Mouse (Mus musculus) neural tube, embryonic 14.5 days (tissue): Measurements from ENCODE around the gene Zfhx2. TPM values are rescaled to one million over a fixed set of nuclear protein-coding genes. Genes with fewer than 3 reads are reported as not detected.
A peak's percentile ranks its signal among the peaks of the same experiment; 100 is the strongest.

Source experiments
- ATAC-seq: fragments of 200-750 bp; cut with Nextera tagmentation; 2 replicates; pipeline ENCODE4 v1.8.0; 2017; ENCODE audit warnings: low read depth, mild to moderate bottlenecking, moderate TSS enrichment, moderate library complexity
- H3K27ac ChIP-seq: fragments of 300-500 bp; sonication (generic); 2 replicates; pipeline ENCODE4 v1.5.1; 2014; ENCODE audit warnings: low read depth, mild to moderate bottlenecking, control low read depth, low read length, moderate library complexity, mixed read lengths
- H3K27me3 ChIP-seq: fragments of 300-500 bp; sonication (generic); 2 replicates; pipeline ENCODE4 v1.6.1; 2014; ENCODE audit warnings: low read length; ENCODE audit not compliant: control insufficient read depth, insufficient read depth
- H3K36me3 ChIP-seq: fragments of 300-500 bp; sonication (generic); 2 replicates; pipeline ENCODE4 v1.6.1; 2014; ENCODE audit warnings: low read length, mixed read lengths; ENCODE audit not compliant: control insufficient read depth, insufficient read depth
- H3K4me1 ChIP-seq: fragments of 300-500 bp; sonication (generic); 2 replicates; pipeline ENCODE4 v1.6.1; 2014; ENCODE audit warnings: low read length; ENCODE audit not compliant: control insufficient read depth, insufficient read depth
- H3K4me2 ChIP-seq: fragments of 300-500 bp; sonication (generic); 2 replicates; pipeline ENCODE4 v1.6.1; 2014; ENCODE audit warnings: mild to moderate bottlenecking, low read depth, low read length, control low read depth
- H3K4me3 ChIP-seq: fragments of 300-500 bp; sonication (generic); 2 replicates; pipeline ENCODE4 v1.5.1; 2014; ENCODE audit warnings: low read depth, low read length, control low read depth, mixed read lengths
- H3K9ac ChIP-seq: fragments of 300-500 bp; sonication (generic); replicated peaks from 2 replicates; pipeline ENCODE4 v1.6.1; 2014; ENCODE audit warnings: low read depth, mild to moderate bottlenecking, control low read depth, low read length, mixed read lengths
- H3K9me3 ChIP-seq: fragments of 300-500 bp; sonication (generic); 2 replicates; pipeline ENCODE4 v1.6.1; 2016; ENCODE audit warnings: low read length; ENCODE audit not compliant: control insufficient read depth
- WGBS: fragments of 180-500 bp; shearing (Covaris S2); extraction: QIAGEN DNeasy Blood & Tissue Kit; methylation state at CpG from one replicate; pipeline ENCODE4 v1.1.7; 2014; 5-methylcytosine and 5-hydroxymethylcytosine counted together
- polyA plus RNA-seq: library from polyadenylated mRNA; unstranded; fragments of >200 nt; fragmentation: Nextera tagmentation; extraction: Ambion mirVana; gene quantifications from 2 replicates; pipeline ENCODE4 v1.2.1, GENCODE M21; 2014

Gene Zfhx2
- polyA plus RNA-seq, 1 experiment from 2014 or later = 27.3 TPM

DNA sequence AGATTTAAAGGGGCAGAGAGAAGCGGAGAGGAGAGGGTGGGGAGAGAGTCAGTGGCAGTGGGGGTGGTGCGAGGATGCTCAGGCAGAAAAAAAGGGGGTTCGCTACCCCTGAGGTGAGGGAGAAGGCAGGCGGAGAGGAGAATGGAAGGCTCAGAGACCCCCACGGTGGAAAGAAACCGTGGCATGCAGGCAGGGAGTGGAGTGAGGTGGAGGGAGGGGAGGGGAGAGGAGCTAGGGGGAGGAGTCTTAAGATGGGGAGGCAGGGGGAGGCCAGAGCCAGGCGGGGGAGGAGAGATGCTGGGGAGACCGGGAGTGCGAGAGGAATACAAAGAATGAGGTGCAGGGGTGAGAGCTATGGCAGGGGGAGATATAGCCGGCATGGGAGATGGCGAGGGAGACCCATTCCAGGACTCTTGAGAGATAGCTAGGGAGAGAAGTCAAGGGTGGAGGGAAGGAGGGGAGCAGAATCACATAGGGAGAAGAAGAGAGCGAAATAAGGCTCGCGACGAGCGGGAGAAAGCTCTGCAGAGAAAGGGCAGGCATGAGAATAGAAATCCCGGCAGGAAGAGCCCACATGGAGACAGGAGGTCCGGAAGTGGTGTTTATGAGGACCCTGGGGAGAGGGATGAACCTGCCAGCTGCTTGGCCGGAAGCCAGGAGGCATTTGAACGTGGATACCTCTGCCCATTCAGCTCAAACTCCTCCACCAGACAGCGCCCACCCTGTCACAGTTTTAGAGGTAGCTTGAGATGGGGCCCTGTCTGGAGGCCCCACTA, 24.5 kb upstream of the Zfhx2 start, which contains the start of gene Jph4:
Jph4 (minus strand) TSS at position 511 of the 776 bp plus-strand sequence.
- peaks cover 3% of the 10 kb centered on the region; the same call in 1 of the 2 replicates for H3K27me3 ChIP-seq
- H3K9me3 ChIP-seq = no peaks in the 10 kb centered on the region
- H3K4me3 ChIP-seq = peak within 1 kb of the TSS; percentile 52
- WGBS = 4% methylated on average over 21 of the region's 21 CpGs
- ATAC-seq = peak; percentile 63
- peak within 1 kb of the TSS; percentile 58 for H3K4me2 ChIP-seq
- H3K27ac ChIP-seq = peak within 1 kb of the TSS; percentile 83
- H3K36me3 ChIP-seq = peaks cover 4% of the 10 kb centered on the region; the same call in 1 of the 2 replicates
- peaks cover 9% of the 10 kb centered on the region; the same call in 1 of the 2 replicates for H3K4me1 ChIP-seq
- H3K9ac ChIP-seq = peak within 1 kb of the TSS; percentile 62

DNA sequence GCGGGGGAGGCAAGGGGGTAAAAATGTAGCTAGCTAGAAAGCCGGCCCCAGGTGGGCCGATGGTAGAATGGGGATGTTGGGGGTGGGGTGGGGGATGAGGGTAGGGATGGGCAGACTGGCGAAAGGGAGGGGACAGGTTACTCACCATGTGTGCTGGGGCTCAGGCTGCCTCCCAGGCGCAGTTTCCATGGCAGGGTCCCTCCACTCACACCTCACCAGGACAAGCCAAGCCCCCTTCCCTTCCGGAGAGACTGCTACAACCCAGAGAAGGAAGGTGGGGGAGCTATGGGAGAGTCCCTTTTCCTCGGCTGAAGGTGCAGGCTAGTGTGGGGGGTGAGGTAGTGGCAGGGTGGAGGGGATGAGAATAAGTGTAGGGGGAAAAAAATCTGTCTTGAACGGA, 23.7 kb upstream of the Zfhx2 start:
- Histone ChIP-seq H3K4me3 (peak overlapping the region; percentile 52), H3K4me2 (peak overlapping the region; percentile 58), H3K4me1 (peaks cover 9% of the 10 kb centered on the region; the same call in 1 of the 2 replicates), H3K36me3 (peaks cover 4% of the 10 kb centered on the region; the same call in 1 of the 2 replicates), H3K9me3 (no peaks in the 10 kb centered on the region), H3K27ac (peak overlapping the region; percentile 83), H3K9ac (peak overlapping the region; percentile 62), H3K27me3 (peaks cover 3% of the 10 kb centered on the region; the same call in 1 of the 2 replicates)
- 5% methylated on average over 8 of the region's 8 CpGs for WGBS
- peak; percentile 32 for ATAC-seq

- Histone ChIP-seq H3K4me3 (peak overlapping the region; percentile 52), H3K4me1 (peaks cover 9% of the 10 kb centered on the region; the same call in 1 of the 2 replicates), H3K27ac (peak overlapping the region; percentile 83), H3K9me3 (no peaks in the 10 kb centered on the region), H3K27me3 (peaks cover 3% of the 10 kb centered on the region; the same call in 1 of the 2 replicates), H3K9ac (peak overlapping the region; percentile 62), H3K36me3 (peaks cover 4% of the 10 kb centered on the region; the same call in 1 of the 2 replicates), H3K4me2 (peak overlapping the region; percentile 58)
- peak; percentile 50 for ATAC-seq
- WGBS = 1% methylated on average over 57 of the region's 78 CpGs
Measured at GRCm38 (mm10) chr14:55114759-55115701, 22.9 kb upstream of the Zfhx2 start.

GRCm38 (mm10) chr14:55113975-55114645, 22.0 kb upstream of the Zfhx2 start:
- H3K9me3 ChIP-seq = no peaks in the 10 kb centered on the region
- peak overlapping the region; percentile 52 for H3K4me3 ChIP-seq
- 15% methylated on average over 25 of the region's 26 CpGs for WGBS
- ATAC-seq = no peak
- H3K27ac ChIP-seq = no peak overlapping the region
- peak overlapping the region; percentile 58 for H3K4me2 ChIP-seq
- peaks cover 4% of the 10 kb centered on the region; the same call in 1 of the 2 replicates for H3K36me3 ChIP-seq
- H3K27me3 ChIP-seq = peaks cover 3% of the 10 kb centered on the region; the same call in 1 of the 2 replicates
- H3K9ac ChIP-seq = peak overlapping the region; percentile 62; the same call in 1 of the 2 replicates
- H3K4me1 ChIP-seq = peaks cover 15% of the 10 kb centered on the region

DNA sequence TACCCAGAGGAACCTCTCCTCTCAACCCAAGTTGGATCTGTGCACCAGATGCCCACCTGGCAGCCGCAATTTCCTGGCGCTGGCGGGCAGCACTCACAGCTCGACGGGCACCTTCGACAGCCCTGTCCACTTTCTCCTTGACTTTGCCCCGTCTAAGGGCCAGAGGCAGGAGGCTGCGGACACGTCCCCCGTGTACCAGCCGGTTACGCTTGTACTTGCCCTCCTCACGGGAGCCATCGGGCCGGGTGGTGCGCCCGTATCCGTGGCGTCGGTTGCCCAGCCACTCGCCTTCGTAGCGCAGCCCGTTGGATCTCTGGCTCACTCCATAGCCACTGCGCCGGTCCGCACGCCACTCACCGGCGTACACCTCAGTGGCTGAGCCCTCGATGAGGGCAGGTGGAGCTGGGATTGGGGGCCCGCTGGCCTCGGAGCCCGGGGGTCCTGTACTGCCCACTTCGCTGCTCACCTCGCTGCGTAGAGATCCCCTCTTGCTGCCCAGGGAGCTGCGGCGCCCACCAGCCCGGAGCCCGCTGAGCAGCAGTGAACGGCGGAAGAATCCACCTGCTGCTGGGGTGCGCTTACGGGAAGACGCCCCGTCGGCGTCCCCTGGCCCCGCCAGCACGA, 21.3 kb upstream of the Zfhx2 start:
- 80% methylated on average over 42 of the region's 51 CpGs for WGBS
- H3K36me3 ChIP-seq = peaks cover 4% of the 10 kb centered on the region; the same call in 1 of the 2 replicates
- H3K27me3 ChIP-seq = peaks cover 3% of the 10 kb centered on the region; the same call in 1 of the 2 replicates
- no peaks in the 10 kb centered on the region for H3K9me3 ChIP-seq
- H3K4me3 ChIP-seq = peak overlapping the region; percentile 52
- H3K4me1 ChIP-seq = peaks cover 21% of the 10 kb centered on the region
- no peak overlapping the region for H3K27ac ChIP-seq
- H3K4me2 ChIP-seq = peak overlapping the region; percentile 58
- H3K9ac ChIP-seq = no peak overlapping the region
- no peak for ATAC-seq

DNA sequence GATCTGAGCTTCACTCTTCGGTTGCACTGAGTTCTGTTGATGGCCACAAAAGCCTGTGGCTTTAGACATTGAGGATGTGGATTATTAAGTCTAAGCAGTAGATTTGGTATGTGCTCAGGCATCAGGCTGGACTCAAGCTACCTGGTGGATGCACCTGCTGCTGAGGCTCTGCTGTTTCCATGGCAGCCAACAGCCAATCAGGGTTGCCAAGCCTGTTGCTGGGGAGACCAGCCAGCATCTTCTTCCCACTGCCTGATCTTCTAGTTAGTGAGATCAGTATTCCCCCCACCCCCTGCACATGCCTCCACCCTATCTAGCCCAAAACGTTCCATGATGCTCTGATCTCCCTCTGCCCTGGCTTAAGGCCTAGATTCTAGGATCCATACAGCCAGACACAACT, 19.6 kb upstream of the Zfhx2 start:
- ATAC-seq = no peak
- Histone ChIP-seq H3K4me3 (no peak overlapping the region), H3K36me3 (peaks cover 4% of the 10 kb centered on the region; the same call in 1 of the 2 replicates), H3K9me3 (no peaks in the 10 kb centered on the region), H3K9ac (no peak overlapping the region), H3K4me1 (peaks cover 23% of the 10 kb centered on the region), H3K27me3 (peaks cover 3% of the 10 kb centered on the region; the same call in 1 of the 2 replicates), H3K27ac (no peak overlapping the region), H3K4me2 (no peak overlapping the region)
- WGBS = 78% methylated on average over 2 of the region's 2 CpGs

DNA sequence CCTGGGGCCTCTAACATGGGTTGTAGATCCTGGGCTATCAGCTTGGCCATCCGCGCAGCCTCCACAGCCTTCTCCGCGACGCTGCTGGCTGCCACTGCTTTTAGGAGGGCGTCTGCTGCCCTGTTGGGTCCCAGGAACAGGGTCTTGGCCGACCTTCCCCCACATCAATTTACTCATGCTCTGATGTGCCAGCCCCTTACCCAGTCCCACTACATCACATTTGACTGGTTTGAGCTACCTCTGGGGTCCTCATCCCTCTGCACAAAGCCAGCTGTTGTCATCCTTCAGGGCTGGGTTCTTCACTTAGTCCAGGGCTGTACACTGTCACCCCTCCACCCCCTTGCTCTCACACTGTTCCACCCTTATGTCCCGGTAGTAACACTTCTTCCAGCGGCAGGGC, 18.0 kb upstream of the Zfhx2 start:
- H3K9ac ChIP-seq = no peak overlapping the region
- peaks cover 4% of the 10 kb centered on the region; the same call in 1 of the 2 replicates for H3K36me3 ChIP-seq
- peaks cover 3% of the 10 kb centered on the region; the same call in 1 of the 2 replicates for H3K27me3 ChIP-seq
- no peaks in the 10 kb centered on the region for H3K9me3 ChIP-seq
- ATAC-seq = no peak
- 33% methylated on average over 9 of the region's 9 CpGs for WGBS
- no peak overlapping the region for H3K4me2 ChIP-seq
- no peak overlapping the region for H3K27ac ChIP-seq
- peaks cover 26% of the 10 kb centered on the region for H3K4me1 ChIP-seq
- no peak overlapping the region for H3K4me3 ChIP-seq
